Comparison of ENCODE assay signal across 8 mouse cellular contexts in genomic region chr19:9984111-9985055, GRCm38 (mm10). TPM values are rescaled to one million over a fixed set of nuclear protein-coding genes. Genes with fewer than 3 reads are reported as not detected.
DNase-seq lines count a peak whose midpoint lies in the region; ATAC-seq and TF ChIP-seq lines count a peak whose summit lies in the region.

No protein-coding gene starts in this region.

- no peak for TF ChIP-seq CTCF in ES-Bruce4 (IDR thresholded peaks at IDR 0.05; ENCODE audit: low read depth, low read length)
- TF ChIP-seq CTCF in heart, postnatal 0 days (IDR thresholded peaks at IDR 0.05; ENCODE audit: low read depth), result no peak

- H3K36me3 ChIP-seq in heart, embryonic 13.5 days, result peaks cover 27% of the 10 kb centered on the region
- H3K36me3 ChIP-seq in ES-Bruce4 (ENCODE audit: control insufficient read depth, insufficient read depth, low read length, poor library complexity, severe bottlenecking), result peaks cover 21% of the 10 kb centered on the region
- H3K36me3 ChIP-seq in heart, postnatal 0 days (replicated peaks; ENCODE audit: control insufficient read depth, insufficient read depth, low read length), result peaks cover 24% of the 10 kb centered on the region
- peaks cover 27% of the 10 kb centered on the region for H3K36me3 ChIP-seq in midbrain, embryonic 10.5 days

- no peak for TF ChIP-seq EP300 in ES-Bruce4 (IDR thresholded peaks at IDR 0.05; ENCODE audit: insufficient read depth, low read depth, low read length)
- TF ChIP-seq EP300 in heart, postnatal 0 days (IDR thresholded peaks at IDR 0.05; ENCODE audit: low read depth), result no peak

- no peak for ATAC-seq in heart, embryonic 13.5 days (ENCODE audit: extremely low read depth, insufficient number of reproducible peaks, low FRiP score, low TSS enrichment)
- ATAC-seq in heart, postnatal 0 days (ENCODE audit: insufficient read depth, low read depth), result no peak

- 88% methylated on average over 20 of the region's 20 CpGs for WGBS in heart, embryonic 13.5 days
- 87% methylated on average over 20 of the region's 20 CpGs for WGBS in heart, postnatal 0 days
- WGBS in midbrain, embryonic 10.5 days, result 95% methylated on average over 20 of the region's 20 CpGs

- TF ChIP-seq POLR2A in ES-Bruce4 (IDR thresholded peaks at IDR 0.05; ENCODE audit: insufficient read depth, low read length), result no peak

- H3K4me2 ChIP-seq in heart, embryonic 13.5 days, result peak overlapping the region; percentile 84
- H3K4me2 ChIP-seq in heart, postnatal 0 days (ENCODE audit: low read depth, low read length), result peak overlapping the region; percentile 91

- no peak for DNase-seq in heart, postnatal 4 days
- no peak for DNase-seq in heart, postnatal 0 days (ENCODE audit: low spot score)
- no peak for DNase-seq in midbrain, embryonic 10.5 days (ENCODE audit: low spot score)
- no peak for DNase-seq in cerebellum, adult 18-20 months
- no peak for DNase-seq in left cerebral cortex, adult 18-20 months (ENCODE audit: low spot score in 2 of 2)
- DNase-seq in embryo, embryonic 11 days, result no peak

- peak overlapping the region; percentile 71 for H3K4me3 ChIP-seq in heart, embryonic 13.5 days
- peak overlapping the region; percentile 17 for H3K4me3 ChIP-seq in ES-Bruce4 (ENCODE audit: low read depth, low read length)
- H3K4me3 ChIP-seq in heart, postnatal 0 days (ENCODE audit: low read depth, low read length), result peak overlapping the region; percentile 88
- peak overlapping the region; percentile 92 for H3K4me3 ChIP-seq in midbrain, embryonic 10.5 days

- no peaks in the 10 kb centered on the region for H3K27me3 ChIP-seq in heart, embryonic 13.5 days (replicated peaks)
- H3K27me3 ChIP-seq in ES-Bruce4 (ENCODE audit: control insufficient read depth, insufficient read depth, low read length, poor library complexity, severe bottlenecking), result no peaks in the 10 kb centered on the region
- H3K27me3 ChIP-seq in heart, postnatal 0 days (ENCODE audit: control insufficient read depth, insufficient read depth, low read length), result no peaks in the 10 kb centered on the region
- no peaks in the 10 kb centered on the region for H3K27me3 ChIP-seq in midbrain, embryonic 10.5 days (ENCODE audit: low read depth, poor library complexity, severe bottlenecking)

- H3K4me1 ChIP-seq in heart, embryonic 13.5 days, result peaks cover 28% of the 10 kb centered on the region
- no peaks in the 10 kb centered on the region for H3K4me1 ChIP-seq in ES-Bruce4 (ENCODE audit: control insufficient read depth, insufficient read depth, low read length)
- H3K4me1 ChIP-seq in heart, postnatal 0 days (ENCODE audit: control insufficient read depth, insufficient read depth), result peaks cover 8% of the 10 kb centered on the region; the same call in 1 of the 2 replicates
- H3K4me1 ChIP-seq in midbrain, embryonic 10.5 days, result peaks cover 30% of the 10 kb centered on the region

- H3K27ac ChIP-seq in heart, embryonic 13.5 days (replicated peaks), result peak overlapping the region; percentile 95
- H3K27ac ChIP-seq in ES-Bruce4 (ENCODE audit: insufficient read depth, low read length), result no peak overlapping the region
- no peak overlapping the region for H3K27ac ChIP-seq in heart, postnatal 0 days (ENCODE audit: low read depth)
- no peak overlapping the region for H3K27ac ChIP-seq in midbrain, embryonic 10.5 days (replicated peaks)

- no peaks in the 10 kb centered on the region for H3K9me3 ChIP-seq in heart, embryonic 13.5 days
- no peaks in the 10 kb centered on the region for H3K9me3 ChIP-seq in ES-Bruce4 (replicated peaks; ENCODE audit: control insufficient read depth, insufficient read depth, low read length, poor library complexity, severe bottlenecking)
- no peaks in the 10 kb centered on the region for H3K9me3 ChIP-seq in heart, postnatal 0 days (replicated peaks; ENCODE audit: control insufficient read depth, low read length)
- no peaks in the 10 kb centered on the region for H3K9me3 ChIP-seq in midbrain, embryonic 10.5 days (replicated peaks)

- peak overlapping the region; percentile 93 for H3K9ac ChIP-seq in heart, embryonic 13.5 days
- peak overlapping the region; percentile 35; the same call in 1 of the 2 replicates for H3K9ac ChIP-seq in ES-Bruce4 (ENCODE audit: low read depth, poor library complexity, severe bottlenecking)
- H3K9ac ChIP-seq in heart, postnatal 0 days (replicated peaks; ENCODE audit: low read depth, low read length), result peak overlapping the region; percentile 98; the same call in 1 of the 2 replicates

RNA-seq across cellular contexts. Expression of gene Fth1, which starts 4.0 kb away (rescaled TPM):
- polyA plus RNA-seq in heart, embryonic 13.5 days (2015; fragmentation: Nextera tagmentation; extraction: Ambion mirVana), result 2,189 and 2,554 TPM in 2 replicates
- 1,000 to 10,000 TPM; 1,376 to 1,487 TPM for total RNA-seq in heart, postnatal 4 days (2021)
- polyA plus RNA-seq in ES-Bruce4 (2011; ENCODE audit: insufficient read depth, insufficient read length, low read depth, missing spikeins), result 606 and 634 TPM in 2 replicates
- 396 and 524 TPM in 2 replicates for total RNA-seq in heart, postnatal 0 days (2014; rRNA removed; ENCODE audit: low replicate concordance)
- 3,148 and 3,286 TPM in 2 replicates for polyA plus RNA-seq in heart, postnatal 0 days (2015; fragmentation: Nextera tagmentation; extraction: Ambion mirVana)
- polyA plus RNA-seq in midbrain, embryonic 10.5 days (2016; fragmentation: Nextera tagmentation; extraction: Ambion mirVana), result 1,350 and 1,398 TPM in 2 replicates
- total RNA-seq in left cerebral cortex, adult 18-20 months (2021), result 1,000 to 10,000 TPM; 2,362 to 2,428 TPM

RNA-seq across cellular contexts. Expression of gene Best1, which starts 17.1 kb away (rescaled TPM):
- polyA plus RNA-seq in heart, embryonic 13.5 days (2015; fragmentation: Nextera tagmentation; extraction: Ambion mirVana), result 0.23 and 0.27 TPM in 2 replicates
- total RNA-seq in heart, postnatal 4 days (2021), result not detected
- polyA plus RNA-seq in ES-Bruce4 (2011; ENCODE audit: insufficient read depth, insufficient read length, low read depth, missing spikeins), result 1.4 and 3.1 TPM in 2 replicates
- total RNA-seq in heart, postnatal 0 days (2014; rRNA removed; ENCODE audit: low replicate concordance), result not detected in 2 replicates
- polyA plus RNA-seq in heart, postnatal 0 days (2015; fragmentation: Nextera tagmentation; extraction: Ambion mirVana), result 0.26 and 0.33 TPM in 2 replicates
- polyA plus RNA-seq in midbrain, embryonic 10.5 days (2016; fragmentation: Nextera tagmentation; extraction: Ambion mirVana), result 1.4 and 2.0 TPM in 2 replicates
- total RNA-seq in left cerebral cortex, adult 18-20 months (2021), result 1 to 10 TPM; 1.0 to 1.1 TPM

RNA-seq across cellular contexts. Expression of gene Rab3il1, which starts 17.1 kb away (rescaled TPM):
- 32.5 and 36.7 TPM in 2 replicates for polyA plus RNA-seq in heart, embryonic 13.5 days (2015; fragmentation: Nextera tagmentation; extraction: Ambion mirVana)
- 10 to 100 TPM; 12.2 to 12.5 TPM for total RNA-seq in heart, postnatal 4 days (2021)
- polyA plus RNA-seq in ES-Bruce4 (2011; ENCODE audit: insufficient read depth, insufficient read length, low read depth, missing spikeins), result 3.2 and 4.1 TPM in 2 replicates
- 16.3 and 27.4 TPM in 2 replicates for total RNA-seq in heart, postnatal 0 days (2014; rRNA removed; ENCODE audit: low replicate concordance)
- 17.9 and 20.7 TPM in 2 replicates for polyA plus RNA-seq in heart, postnatal 0 days (2015; fragmentation: Nextera tagmentation; extraction: Ambion mirVana)
- 34.6 and 35.6 TPM in 2 replicates for polyA plus RNA-seq in midbrain, embryonic 10.5 days (2016; fragmentation: Nextera tagmentation; extraction: Ambion mirVana)
- 10 to 100 TPM in 1 of 2 experiments, 1 to 10 TPM in 1; 9.6 to 10.2 TPM for total RNA-seq in left cerebral cortex, adult 18-20 months (2021)

RNA-seq across cellular contexts. Expression of gene Fads3, which starts 57.0 kb away (rescaled TPM):
- 39.4 and 41.9 TPM in 2 replicates for polyA plus RNA-seq in heart, embryonic 13.5 days (2015; fragmentation: Nextera tagmentation; extraction: Ambion mirVana)
- 10 to 100 TPM; 55.6 to 55.7 TPM for total RNA-seq in heart, postnatal 4 days (2021)
- polyA plus RNA-seq in ES-Bruce4 (2011; ENCODE audit: insufficient read depth, insufficient read length, low read depth, missing spikeins), result 0.81 and 3.1 TPM in 2 replicates
- 106 and 156 TPM in 2 replicates for total RNA-seq in heart, postnatal 0 days (2014; rRNA removed; ENCODE audit: low replicate concordance)
- 21.4 and 23.3 TPM in 2 replicates for polyA plus RNA-seq in heart, postnatal 0 days (2015; fragmentation: Nextera tagmentation; extraction: Ambion mirVana)
- polyA plus RNA-seq in midbrain, embryonic 10.5 days (2016; fragmentation: Nextera tagmentation; extraction: Ambion mirVana), result 5.5 and 5.8 TPM in 2 replicates
- total RNA-seq in left cerebral cortex, adult 18-20 months (2021), result 10 to 100 TPM; 32.2 to 32.6 TPM

Comparison
In these comparisons a context has a peak if more than half of its experiments do, and no peak if none do; other contexts are left out.
1. H3K4me3 ChIP-seq: peak in every context shown above with its lines; median percentile 92 in midbrain, embryonic 10.5 days; 88 in heart, postnatal 0 days; 71 in heart, embryonic 13.5 days; 17 in ES-Bruce4.
2. H3K9ac ChIP-seq: peak in every context shown above with its lines; median percentile 98 in heart, postnatal 0 days; 93 in heart, embryonic 13.5 days; 35 in ES-Bruce4.